Mouse (Mus musculus): ENCODE measurements around the gene Syt1. TPM values are rescaled to one million over a fixed set of nuclear protein-coding genes. Genes with fewer than 3 reads are reported as not detected.

The Syt1 gene
- polyA plus RNA-seq, 1 experiment: 0.47 TPM

GRCm38 (mm10) chr10:108782817-108783216 is 228.0 kb downstream of the Syt1 start:
- Histone ChIP-seq H3K4me1 (ENCODE audit: control insufficient read depth, insufficient read depth, low read length) (no peaks in the 10 kb centered on the region), H3K4me3 (ENCODE audit: insufficient read depth, low read length) (no peak overlapping the region), H3K27ac (ENCODE audit: insufficient read depth, low read length) (no peak overlapping the region)
- TF ChIP-seq POLR2A (IDR thresholded peaks at IDR 0.05; ENCODE audit: low read depth, low read length) (no peak), CTCF (IDR thresholded peaks at IDR 0.05; ENCODE audit: borderline replicate concordance, insufficient read depth, low read length) (no peak)

GRCm38 (mm10) chr10:108780614-108781013 is 230.2 kb downstream of the Syt1 start:
- Histone ChIP-seq H3K4me1 (ENCODE audit: control insufficient read depth, insufficient read depth, low read length) (no peaks in the 10 kb centered on the region), H3K4me3 (ENCODE audit: insufficient read depth, low read length) (no peak overlapping the region), H3K27ac (ENCODE audit: insufficient read depth, low read length) (no peak overlapping the region)
- TF ChIP-seq CTCF (IDR thresholded peaks at IDR 0.05; ENCODE audit: borderline replicate concordance, insufficient read depth, low read length) (no peak), POLR2A (IDR thresholded peaks at IDR 0.05; ENCODE audit: low read depth, low read length) (no peak)

DNA sequence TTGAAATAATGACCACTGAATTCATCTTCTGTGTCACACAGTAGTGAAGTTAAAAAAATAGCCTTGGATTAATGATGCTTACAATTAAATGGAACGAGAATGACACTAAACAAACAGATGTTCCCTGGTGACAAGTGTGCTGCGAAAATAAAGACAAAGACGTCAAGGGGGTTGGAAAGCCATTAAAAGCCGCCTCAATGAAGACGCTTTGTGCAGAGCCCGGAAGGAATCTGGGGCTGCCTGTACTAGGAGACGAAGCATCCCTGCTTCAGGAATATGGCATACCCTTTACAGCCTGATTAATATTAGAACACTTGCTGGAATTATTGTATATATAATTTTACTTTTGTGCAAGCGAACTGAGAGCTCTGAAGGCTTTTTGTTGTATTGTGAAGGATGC is 234.0 kb downstream of the Syt1 start:
- H3K4me1 ChIP-seq (ENCODE audit: control insufficient read depth, insufficient read depth, low read length): no peaks in the 10 kb centered on the region
- no peak overlapping the region for H3K27ac ChIP-seq (ENCODE audit: insufficient read depth, low read length)
- TF ChIP-seq CTCF (IDR thresholded peaks at IDR 0.05; ENCODE audit: borderline replicate concordance, insufficient read depth, low read length): no peak
- no peak for TF ChIP-seq POLR2A (IDR thresholded peaks at IDR 0.05; ENCODE audit: low read depth, low read length)
- H3K4me3 ChIP-seq (ENCODE audit: insufficient read depth, low read length): no peak overlapping the region

DNA sequence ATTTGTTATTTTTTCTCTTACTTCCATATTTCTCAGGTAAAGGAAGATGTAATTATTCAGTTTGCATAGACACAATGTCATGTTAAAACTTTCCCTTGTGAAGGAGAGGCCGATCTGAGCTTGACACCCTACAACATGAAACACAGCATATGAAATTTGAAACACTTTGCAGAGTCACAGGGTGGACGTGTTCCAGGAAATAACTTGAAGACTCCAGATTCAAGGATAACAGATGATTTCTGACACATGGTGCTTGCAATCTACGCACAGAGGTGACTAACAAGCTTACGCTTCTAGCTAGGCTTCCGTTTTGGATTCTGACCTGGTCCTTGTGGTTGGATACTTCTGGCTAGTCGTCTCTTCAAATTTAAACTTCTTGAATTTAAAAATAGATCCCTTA is 239.7 kb downstream of the Syt1 start:
- TF ChIP-seq CTCF (IDR thresholded peaks at IDR 0.05; ENCODE audit: borderline replicate concordance, insufficient read depth, low read length): no peak
- Histone ChIP-seq H3K27ac (ENCODE audit: insufficient read depth, low read length) (no peak overlapping the region), H3K4me1 (ENCODE audit: control insufficient read depth, insufficient read depth, low read length) (no peaks in the 10 kb centered on the region), H3K4me3 (ENCODE audit: insufficient read depth, low read length) (no peak overlapping the region)

- Histone ChIP-seq H3K4me1 (ENCODE audit: control insufficient read depth, insufficient read depth, low read length) (no peaks in the 10 kb centered on the region), H3K4me3 (ENCODE audit: insufficient read depth, low read length) (no peak overlapping the region), H3K27ac (ENCODE audit: insufficient read depth, low read length) (no peak overlapping the region)
- TF ChIP-seq CTCF (IDR thresholded peaks at IDR 0.05; ENCODE audit: borderline replicate concordance, insufficient read depth, low read length) (no peak), POLR2A (IDR thresholded peaks at IDR 0.05; ENCODE audit: low read depth, low read length) (no peak)
These were observed 245.2 kb downstream of the Syt1 start for GRCm38 (mm10) chr10:108765564-108765963.

- no peak overlapping the region for H3K4me3 ChIP-seq (ENCODE audit: insufficient read depth, low read length)
- TF ChIP-seq CTCF (IDR thresholded peaks at IDR 0.05; ENCODE audit: borderline replicate concordance, insufficient read depth, low read length) (no peak), POLR2A (IDR thresholded peaks at IDR 0.05; ENCODE audit: low read depth, low read length) (no peak)
- H3K27ac ChIP-seq (ENCODE audit: insufficient read depth, low read length): no peak overlapping the region
- H3K4me1 ChIP-seq (ENCODE audit: control insufficient read depth, insufficient read depth, low read length): no peaks in the 10 kb centered on the region
These were observed 247.1 kb downstream of the Syt1 start for GRCm38 (mm10) chr10:108763722-108764121.

GRCm38 (mm10) chr10:108753304-108753703 is 257.5 kb downstream of the Syt1 start:
- H3K4me1 ChIP-seq (ENCODE audit: control insufficient read depth, insufficient read depth, low read length): no peaks in the 10 kb centered on the region
- TF ChIP-seq CTCF (IDR thresholded peaks at IDR 0.05; ENCODE audit: borderline replicate concordance, insufficient read depth, low read length): no peak
- no peak for TF ChIP-seq POLR2A (IDR thresholded peaks at IDR 0.05; ENCODE audit: low read depth, low read length)
- H3K4me3 ChIP-seq (ENCODE audit: insufficient read depth, low read length): no peak overlapping the region
- no peak overlapping the region for H3K27ac ChIP-seq (ENCODE audit: insufficient read depth, low read length)

- Histone ChIP-seq H3K4me1 (ENCODE audit: control insufficient read depth, insufficient read depth, low read length) (no peaks in the 10 kb centered on the region), H3K27ac (ENCODE audit: insufficient read depth, low read length) (no peak overlapping the region), H3K4me3 (ENCODE audit: insufficient read depth, low read length) (no peak overlapping the region)
- no peak for TF ChIP-seq CTCF (IDR thresholded peaks at IDR 0.05; ENCODE audit: borderline replicate concordance, insufficient read depth, low read length)
- no peak for TF ChIP-seq POLR2A (IDR thresholded peaks at IDR 0.05; ENCODE audit: low read depth, low read length)
These were observed 267.0 kb downstream of the Syt1 start for GRCm38 (mm10) chr10:108743759-108744158.

GRCm38 (mm10) chr10:108733982-108734381 is 276.8 kb downstream of the Syt1 start:
- Histone ChIP-seq H3K4me1 (ENCODE audit: control insufficient read depth, insufficient read depth, low read length) (no peaks in the 10 kb centered on the region), H3K4me3 (ENCODE audit: insufficient read depth, low read length) (no peak overlapping the region), H3K27ac (ENCODE audit: insufficient read depth, low read length) (no peak overlapping the region)
- TF ChIP-seq CTCF (IDR thresholded peaks at IDR 0.05; ENCODE audit: borderline replicate concordance, insufficient read depth, low read length): no peak
- no peak for TF ChIP-seq POLR2A (IDR thresholded peaks at IDR 0.05; ENCODE audit: low read depth, low read length)

- no peak overlapping the region for H3K4me3 ChIP-seq (ENCODE audit: insufficient read depth, low read length)
- H3K27ac ChIP-seq (ENCODE audit: insufficient read depth, low read length): no peak overlapping the region
- no peaks in the 10 kb centered on the region for H3K4me1 ChIP-seq (ENCODE audit: control insufficient read depth, insufficient read depth, low read length)
- TF ChIP-seq POLR2A (IDR thresholded peaks at IDR 0.05; ENCODE audit: low read depth, low read length): no peak
- no peak for TF ChIP-seq CTCF (IDR thresholded peaks at IDR 0.05; ENCODE audit: borderline replicate concordance, insufficient read depth, low read length)
These were observed 281.8 kb downstream of the Syt1 start for GRCm38 (mm10) chr10:108728961-108729360.

- Histone ChIP-seq H3K27ac (ENCODE audit: insufficient read depth, low read length) (no peak overlapping the region), H3K4me3 (ENCODE audit: insufficient read depth, low read length) (no peak overlapping the region), H3K4me1 (ENCODE audit: control insufficient read depth, insufficient read depth, low read length) (no peaks in the 10 kb centered on the region)
- TF ChIP-seq POLR2A (IDR thresholded peaks at IDR 0.05; ENCODE audit: low read depth, low read length): no peak
- no peak for TF ChIP-seq CTCF (IDR thresholded peaks at IDR 0.05; ENCODE audit: borderline replicate concordance, insufficient read depth, low read length)
These were observed 284.4 kb downstream of the Syt1 start for GRCm38 (mm10) chr10:108726391-108726790.

All from embryonic fibroblast, embryonic 13.5 days (primary cell).